Mouse (Mus musculus) NIH3T3 (cell line): Measurements from ENCODE around the gene Zfp811.
"Not testable (repeated sequence)": the region's sequence is repeated elsewhere in the genome, so short reads cannot be mapped to it uniquely, and the experiment has no call there.

Experiments used
- DNase-seq: peaks from one replicate; pipeline ENCODE4 v3.0.0-alpha.2; 2012; ENCODE audit warnings: low read depth

Gene Zfp811

DNA sequence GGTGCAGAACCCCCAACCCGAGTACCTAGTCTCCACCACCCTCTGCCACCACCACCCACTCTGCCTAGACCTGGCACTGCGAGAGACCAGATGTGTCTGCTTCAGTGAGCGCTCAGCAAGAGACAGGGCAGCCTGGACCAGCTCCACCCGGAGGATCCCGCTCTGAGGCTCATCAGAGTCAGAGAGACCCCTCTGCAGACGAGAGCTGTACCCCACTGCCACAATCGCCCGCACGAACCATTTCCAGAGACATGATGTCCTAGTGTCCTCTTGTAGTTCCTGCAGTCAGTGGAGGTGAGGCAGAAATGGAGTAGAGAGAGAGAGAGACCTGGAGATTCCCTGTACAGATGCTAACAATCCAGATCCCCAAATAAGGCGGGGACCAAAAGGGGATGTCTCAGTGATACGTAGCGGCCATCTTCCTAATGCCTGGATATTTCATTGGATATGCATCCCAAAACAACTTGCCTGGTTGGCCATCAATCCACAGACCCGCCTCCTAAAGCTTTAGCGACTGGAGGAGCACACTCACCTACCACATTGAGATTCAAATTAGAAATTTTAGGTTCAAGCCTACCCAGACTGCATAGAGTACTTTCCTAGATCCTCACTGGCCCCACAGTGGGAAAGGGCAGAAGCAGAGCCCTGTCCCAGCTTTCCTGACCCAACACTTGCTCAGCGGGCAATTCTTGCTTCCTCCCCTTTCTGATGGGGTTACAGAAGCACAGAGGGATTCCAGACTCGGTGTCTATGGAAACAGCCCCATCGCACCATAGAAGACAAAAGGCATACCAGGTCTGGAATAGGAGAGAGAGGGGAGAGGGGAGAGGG lies at the start of gene Zfp811:
Zfp811 (minus strand) TSS at position 388 of the 831 bp plus-strand sequence.
- DNase-seq, result peak; percentile 58

DNA sequence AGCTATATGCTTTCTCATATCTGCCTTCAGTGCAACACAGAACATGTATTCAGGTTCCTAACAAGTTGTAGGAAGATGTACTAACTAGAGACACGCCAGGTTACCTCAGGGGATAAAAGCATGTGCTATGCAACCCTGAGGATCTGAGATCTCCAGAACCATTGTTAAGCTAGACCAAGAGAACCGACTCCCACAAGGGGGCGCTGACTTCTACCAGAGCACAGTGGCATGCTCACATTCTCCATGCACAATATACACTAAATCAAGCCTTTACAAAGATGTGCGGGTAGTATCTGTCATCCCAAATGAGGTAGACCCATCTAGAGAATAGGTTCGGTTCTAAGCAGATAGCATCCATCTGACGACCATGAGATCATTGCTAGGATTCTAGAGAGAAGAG lies 47.0 kb upstream of the Zfp811 start:
- DNase-seq, result not testable (repeated sequence)

DNA sequence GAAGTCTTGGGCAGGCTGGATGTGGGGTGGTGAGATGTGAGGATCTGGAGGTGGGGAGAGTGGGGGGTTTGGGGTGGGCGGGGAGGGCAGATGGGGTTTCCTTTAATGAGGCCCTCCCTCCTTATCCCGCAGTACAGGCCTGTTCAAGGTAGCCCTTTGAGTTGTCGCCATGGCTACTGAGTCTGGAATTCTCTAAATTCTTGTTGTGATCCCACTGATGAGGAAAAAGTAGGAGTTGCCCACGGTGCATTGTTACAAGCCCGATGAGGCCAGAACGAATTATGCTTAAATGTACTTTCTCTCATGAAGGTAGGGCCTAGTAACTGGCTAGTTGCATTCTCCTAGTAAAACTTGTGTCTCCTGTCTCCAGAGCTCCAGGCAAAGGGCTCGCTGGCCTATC lies 41.9 kb upstream of the Zfp811 start:
- DNase-seq, result no peak

DNA sequence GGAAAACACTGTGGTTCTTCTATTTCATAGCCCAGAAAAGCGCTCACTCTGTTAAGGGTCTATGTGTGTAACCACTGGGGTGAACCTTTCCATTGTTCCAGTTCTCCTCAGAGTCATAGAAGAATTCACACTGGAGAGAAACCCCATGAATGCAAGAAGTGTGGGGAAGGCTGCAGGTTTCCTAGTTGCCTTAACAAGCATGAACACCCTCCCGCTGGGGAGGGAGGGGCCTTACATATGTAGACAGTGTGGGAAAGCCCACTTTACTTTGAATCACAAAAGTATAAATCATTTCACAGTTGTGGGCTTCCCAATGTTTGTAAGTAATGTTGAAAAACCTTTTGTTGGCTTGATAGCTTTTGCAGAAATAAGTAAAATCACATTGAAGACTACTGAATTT lies 31.7 kb upstream of the Zfp811 start:
- no peak for DNase-seq

DNA sequence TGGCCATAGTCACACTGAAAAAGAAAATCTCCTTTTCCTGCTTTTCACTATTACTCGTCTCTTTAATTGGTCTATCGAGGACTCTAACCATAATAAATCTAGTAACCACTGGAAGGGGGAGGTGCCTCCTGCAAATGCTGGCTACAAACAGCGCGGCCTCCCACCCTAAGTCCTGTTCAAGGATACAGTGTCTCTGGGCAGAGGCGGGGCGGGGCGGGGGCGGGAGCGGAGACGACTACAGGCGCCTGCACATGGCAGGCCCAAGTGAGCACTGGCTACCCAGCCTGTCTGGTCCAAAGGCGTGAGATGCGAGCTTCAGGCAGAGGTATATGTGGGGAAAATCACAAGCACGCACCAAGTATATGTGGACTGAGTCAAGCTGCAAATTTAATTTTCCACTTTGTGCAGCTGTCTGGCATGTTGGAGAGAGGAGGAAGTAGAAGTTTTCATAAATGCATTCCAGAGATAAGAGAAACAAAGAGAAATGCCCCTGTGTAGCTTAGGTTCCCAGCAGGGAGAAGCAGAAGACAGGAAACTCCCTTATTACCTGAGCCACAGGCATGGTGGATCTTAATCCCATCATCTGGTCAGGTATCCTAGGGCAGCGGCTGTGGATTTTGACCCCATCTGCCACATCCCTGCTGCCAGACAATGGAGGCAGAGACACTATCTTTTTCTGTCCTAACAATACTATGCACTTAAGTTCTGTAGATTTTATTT lies 29.5 kb upstream of the Zfp811 start:
- DNase-seq, result no peak

DNA sequence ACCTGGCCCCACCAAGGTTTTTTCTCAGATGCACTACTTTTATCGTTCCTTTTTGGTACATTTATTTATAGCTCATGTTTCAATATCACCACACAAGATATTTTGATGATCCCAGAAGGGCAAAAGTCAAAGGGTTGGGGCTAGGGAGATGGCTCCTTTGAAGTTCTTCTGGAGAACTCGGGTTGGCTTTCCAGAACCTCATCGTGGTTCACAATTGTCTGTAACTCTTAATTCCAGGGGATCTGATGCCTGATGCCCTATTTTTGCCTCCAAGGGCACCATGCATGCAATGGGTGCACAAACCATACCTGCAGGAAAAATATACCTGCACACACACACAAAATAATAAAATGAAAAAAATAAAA lies 20.7 kb upstream of the Zfp811 start:
- DNase-seq, result no peak

DNA sequence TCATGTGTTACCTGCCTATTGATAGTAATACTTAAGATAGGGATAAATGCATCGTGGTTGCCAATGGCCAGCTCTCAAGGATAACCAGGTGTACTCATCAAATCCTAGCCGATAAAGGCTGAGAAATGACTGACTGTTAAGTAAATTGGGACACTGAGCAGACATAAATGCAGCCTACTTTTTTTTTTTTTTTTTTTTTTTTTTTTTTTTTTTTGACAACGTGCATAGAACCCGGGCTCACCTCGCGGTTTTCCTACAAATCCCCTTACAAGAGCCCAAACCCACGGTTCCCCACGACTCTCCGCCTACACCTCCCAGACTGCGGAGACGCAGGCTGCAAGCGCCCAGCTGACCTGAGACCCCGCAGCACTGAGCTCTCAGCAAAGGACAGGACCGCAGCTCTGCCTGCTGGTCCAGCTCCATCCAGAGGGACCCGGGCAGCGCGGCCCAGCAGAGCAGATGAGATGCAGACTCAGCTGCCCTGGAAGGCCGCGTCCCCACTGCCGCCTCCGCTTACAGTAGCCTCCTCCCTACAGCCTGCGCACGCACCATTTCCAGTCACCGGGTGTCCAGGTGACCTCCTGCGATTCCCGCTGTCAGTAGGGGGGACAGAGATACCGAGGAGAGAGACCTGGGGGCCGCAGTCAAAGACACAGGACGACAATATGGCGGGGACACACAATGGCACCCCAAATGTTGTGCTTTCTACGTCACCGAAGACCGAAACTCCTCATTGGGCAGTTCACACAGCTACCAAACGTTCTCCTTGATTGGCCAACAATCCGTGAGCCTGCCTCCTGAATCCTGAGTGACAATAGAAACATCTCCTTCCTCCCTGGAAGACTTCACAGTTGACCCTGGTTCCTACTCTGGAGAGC lies 20.0 kb upstream of the Zfp811 start, which contains the start of gene Zfp799:
Zfp799 (minus strand) TSS at position 722 of the 878 bp plus-strand sequence.
- peak; percentile 92 for DNase-seq

DNA sequence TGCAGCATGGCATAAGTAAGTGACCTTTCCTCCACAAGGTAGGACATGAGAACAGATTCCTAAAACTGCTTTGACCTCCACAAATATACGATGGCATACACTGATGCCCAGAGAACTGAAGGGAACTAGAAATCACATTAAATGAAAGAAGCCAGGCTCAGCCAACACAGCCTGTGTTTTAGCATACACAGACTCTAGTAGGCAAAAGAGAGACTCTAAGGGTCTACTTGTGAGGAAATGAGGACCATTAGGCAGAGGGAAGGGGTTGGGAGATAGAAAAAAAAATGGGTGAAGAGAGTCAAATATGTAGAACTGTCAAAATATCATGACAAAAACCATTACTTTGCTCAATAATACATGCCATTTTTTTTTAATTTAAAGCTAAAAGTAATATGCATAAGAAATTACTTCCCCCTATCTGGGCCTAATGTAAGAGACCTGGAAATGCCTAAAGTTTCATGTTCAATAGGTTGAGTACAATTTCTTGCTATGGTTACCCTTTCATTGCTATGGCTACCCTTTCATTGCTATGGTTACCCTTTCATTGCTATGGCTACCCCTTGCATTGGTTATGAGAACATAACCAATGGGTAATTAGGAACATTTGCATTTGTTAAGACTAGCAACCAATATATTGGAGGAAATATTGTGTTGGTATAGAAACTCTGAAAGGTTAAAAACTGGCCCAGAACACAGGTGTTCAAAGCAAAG lies 6.5 kb upstream of the Zfp811 start:
- no peak for DNase-seq

DNA sequence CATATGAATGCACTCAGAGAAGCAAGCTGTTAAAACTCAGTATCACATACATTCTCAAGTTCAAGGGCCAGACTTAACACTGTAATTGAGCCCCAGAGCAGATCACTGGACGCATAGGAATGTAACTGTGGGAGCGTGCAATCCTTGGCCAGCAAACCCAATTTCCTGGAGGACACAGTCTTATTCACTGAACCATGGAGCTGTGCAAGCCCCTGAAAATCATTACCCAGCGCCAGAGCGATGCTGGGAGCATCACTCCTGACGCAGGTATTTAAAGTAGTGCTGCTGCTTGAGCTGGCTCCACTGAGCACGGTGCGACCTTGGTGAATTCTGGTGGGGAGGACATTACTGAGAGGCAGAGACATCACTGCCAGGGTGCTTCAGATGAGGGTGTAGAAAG lies 4.4 kb upstream of the Zfp811 start:
- DNase-seq, result no peak

DNA sequence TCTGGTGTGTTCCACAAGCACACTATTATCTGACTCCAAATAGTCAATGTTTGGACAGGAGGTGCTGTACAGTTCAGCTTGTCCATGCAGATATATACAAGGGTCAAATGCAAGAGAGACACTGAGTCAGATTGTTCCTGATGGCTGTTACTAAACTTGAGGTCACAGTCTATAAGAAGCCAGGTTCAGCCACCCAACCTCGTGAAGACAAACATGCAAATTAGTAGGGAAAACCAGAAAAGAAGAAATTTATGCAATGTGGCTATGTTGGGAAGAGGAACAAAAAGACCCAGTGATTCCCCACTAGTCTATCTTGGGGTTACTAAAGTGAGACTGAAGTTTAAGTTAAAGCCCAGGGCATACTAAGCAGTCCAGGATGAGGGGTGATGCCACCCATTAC lies 917 bp upstream of the Zfp811 start:
- no peak for DNase-seq

DNA sequence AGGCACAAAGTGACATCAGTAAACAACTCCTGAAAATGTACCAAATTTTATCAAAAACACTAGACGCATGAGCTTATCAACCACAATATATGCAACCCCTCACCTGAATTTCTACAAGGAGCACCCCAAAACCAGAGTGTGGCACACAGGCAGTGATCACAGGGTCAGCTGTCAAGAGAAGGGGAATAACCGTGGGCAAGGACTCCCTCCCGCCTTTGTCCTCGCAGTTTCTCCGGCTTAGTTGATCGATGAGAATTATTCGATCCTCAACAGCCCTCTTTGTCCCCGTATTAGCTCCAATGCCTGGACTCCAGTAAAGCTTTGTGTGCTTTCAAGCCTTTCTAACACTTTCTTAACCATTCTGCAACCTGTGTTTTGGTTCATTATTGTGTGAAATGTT lies 810 bp downstream of the Zfp811 start:
- no peak for DNase-seq

DNA sequence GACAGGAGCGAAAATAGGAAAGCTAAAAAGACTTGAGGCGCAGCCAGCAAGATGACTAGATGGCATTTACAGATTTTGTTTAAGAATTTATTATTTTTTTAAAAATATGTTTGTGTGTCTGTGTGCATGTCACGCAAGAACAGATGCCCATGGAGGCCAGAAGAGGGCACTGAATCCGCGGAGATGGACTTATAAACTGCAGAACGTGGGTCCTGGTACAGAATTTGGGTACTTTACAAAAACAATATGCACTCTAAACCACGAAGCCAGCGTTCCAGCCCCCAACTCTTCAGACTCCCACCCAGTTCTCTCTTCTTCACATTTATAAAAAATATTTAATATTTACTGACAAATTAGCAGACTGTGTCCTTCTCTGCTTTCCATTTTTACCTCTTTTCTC lies 20.5 kb downstream of the Zfp811 start:
- no peak for DNase-seq

DNA sequence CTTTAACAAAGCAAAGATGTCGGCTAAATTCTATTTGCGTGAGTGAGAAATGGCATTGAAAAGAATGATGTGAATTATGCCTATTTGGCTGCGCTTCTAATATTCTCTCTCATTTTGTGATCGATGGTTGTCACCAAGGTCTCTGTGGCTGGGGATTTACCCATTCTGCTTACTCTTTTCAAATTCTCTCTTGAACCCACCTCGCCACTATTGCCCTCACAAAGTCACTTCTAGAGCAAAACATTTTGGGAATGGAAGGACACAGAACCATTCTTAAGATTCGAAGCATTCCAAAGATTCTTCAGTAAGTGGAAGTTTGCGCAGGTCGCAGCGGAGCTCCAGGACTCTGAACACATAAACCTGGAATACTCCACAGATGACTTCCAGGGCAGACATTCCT lies 21.2 kb downstream of the Zfp811 start:
- DNase-seq, result no peak

DNA sequence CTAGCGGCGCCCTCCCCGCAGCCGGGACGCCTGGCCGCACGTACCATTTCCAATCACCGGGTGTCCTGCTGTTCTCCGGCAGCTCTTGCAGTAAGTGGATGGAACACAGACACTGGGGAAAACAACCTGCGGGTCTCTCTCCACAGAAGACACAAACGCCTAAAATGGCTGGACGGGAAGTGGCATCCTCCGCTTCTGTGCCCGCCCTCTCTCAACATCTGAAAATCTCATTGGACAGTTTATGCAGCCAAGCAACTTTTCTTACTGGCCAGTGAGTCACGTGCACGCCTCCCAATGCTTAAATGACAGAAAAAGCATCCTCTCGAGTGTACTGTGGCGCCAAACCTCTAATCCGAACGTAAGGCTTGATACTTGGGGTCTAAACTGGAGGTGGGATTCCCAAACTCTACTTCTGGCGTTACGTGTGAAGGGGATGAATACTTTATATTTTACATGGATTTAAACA lies 21.6 kb downstream of the Zfp811 start, which contains the start of gene Zfp871:
Zfp871 (minus strand) TSS at position 194 of the 466 bp plus-strand sequence.
- peak; percentile 92 for DNase-seq

DNA sequence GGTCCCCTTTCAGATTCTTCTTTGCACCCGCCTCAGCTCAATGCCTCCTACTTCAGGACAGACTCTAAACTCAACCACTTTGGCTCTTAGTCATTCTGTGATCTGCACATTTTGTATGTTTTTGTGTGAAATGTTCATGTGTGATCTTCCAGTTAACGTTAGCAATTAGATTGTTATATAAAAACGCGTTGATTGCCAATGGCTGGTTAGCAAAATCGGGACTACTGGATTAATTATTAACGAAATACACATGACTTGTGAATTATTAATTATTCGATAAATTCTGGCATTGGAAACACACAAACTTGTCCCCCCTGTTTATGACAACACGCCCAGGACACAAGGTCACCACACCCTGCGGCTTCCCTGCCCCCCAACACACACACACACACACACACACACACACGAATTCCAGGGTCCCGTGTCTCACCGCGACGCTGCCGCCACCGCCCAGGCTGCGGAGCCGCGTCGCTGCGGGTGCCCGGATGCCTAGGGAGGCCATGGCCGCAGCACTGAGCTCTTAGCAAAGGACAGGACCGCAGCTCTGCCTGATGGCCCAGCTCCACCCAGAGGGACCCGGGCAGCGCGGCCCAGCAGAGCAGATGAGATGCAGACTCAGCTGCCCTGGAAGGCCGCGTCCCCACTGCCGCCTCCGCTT lies 22.2 kb downstream of the Zfp811 start:
- no peak for DNase-seq

DNA sequence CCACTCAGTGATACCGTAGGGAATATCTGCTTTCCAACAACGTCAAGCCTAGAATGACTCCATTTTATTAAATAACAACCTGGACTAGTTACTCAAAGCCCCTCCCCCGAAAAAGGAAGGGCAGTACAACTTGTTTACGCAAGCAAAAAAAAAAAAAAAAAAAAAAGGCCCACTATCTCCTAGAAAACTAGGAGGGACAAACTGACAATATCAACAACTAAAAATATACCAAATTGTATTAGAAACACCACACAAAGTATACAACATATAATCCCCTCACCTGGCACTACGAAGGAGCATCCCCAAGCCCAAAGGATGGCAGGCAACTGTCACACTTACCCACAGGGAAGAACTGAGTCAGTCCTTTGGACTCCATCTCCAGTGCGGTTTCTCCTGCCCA lies 22.8 kb downstream of the Zfp811 start:
- no peak for DNase-seq

DNA sequence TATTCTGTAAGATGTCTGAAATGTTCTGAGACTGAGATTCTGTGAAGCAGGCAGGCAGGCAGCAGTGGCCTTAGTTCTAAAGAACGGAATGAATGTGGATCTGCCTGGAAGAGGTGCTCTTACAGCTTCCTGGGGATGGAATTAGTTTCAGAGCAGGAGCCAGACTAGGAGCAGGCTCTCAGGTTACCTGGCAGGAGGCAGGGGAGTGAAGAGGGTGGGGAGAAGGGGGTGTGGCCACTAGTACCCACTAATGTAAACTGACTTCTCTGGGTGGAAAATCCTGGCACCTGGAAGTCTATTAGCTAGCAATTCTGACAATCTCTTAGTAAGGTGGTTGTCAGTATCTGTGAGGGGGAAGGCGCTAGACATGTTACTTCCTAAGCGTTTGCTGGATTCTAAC lies 24.1 kb downstream of the Zfp811 start:
- DNase-seq, result no peak

DNA sequence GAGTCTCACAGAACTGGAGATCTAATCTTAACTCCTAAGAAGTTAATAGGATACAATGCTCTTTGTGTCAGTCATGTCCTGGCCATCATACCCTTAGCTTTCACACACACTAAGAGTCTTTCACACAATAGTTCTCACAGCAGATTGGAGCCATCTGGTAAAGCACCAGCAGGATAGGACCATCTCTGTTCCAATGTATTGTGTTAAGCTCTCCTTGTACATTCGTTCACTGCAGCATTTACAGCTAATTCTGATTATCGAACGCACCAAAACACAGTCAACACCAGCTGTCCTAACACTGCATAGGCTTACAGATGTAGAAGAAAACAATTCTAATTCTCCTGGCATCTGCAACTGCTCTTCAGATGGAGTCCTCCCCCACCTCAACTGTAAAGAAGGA lies 32.2 kb downstream of the Zfp811 start:
- DNase-seq, result no peak

DNA sequence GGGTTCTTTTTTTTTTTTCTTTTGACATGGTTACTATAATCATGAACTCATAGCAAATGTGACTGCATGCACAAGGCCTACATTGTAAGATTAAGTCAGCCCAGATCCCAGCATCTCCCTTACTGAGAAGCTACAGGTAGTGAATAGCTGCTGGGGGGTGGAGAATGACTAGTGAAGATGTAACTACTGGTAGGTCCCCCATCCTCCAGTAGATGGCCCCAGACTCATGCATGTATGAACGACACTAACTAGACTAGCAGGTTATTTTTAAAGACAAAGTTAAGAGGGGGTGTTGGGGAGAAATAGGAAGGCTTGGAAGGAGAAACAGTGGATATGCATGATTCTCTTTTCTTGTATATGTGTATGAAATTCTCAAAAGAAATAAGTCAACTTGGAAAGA lies 38.5 kb downstream of the Zfp811 start:
- peak; percentile 9 for DNase-seq

DNA sequence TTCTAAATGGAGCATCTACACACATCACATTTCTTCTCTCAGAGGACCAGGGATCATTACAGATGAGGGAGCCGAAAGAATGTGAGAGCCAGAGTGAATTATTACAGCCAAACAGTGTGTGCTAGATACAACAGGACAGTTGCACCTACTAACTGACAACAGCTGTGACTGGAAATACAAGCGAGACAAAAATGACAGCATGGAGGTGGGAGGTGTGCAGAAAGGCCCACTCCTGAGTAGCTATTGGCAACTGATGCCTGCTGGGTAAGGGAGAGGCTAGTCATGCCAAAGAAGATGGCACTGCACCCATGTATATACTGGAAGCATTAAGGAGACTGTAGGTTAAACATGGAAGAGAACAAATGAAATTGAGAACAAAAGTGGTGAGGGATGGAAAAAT lies 43.3 kb downstream of the Zfp811 start:
- DNase-seq, result no peak

DNA sequence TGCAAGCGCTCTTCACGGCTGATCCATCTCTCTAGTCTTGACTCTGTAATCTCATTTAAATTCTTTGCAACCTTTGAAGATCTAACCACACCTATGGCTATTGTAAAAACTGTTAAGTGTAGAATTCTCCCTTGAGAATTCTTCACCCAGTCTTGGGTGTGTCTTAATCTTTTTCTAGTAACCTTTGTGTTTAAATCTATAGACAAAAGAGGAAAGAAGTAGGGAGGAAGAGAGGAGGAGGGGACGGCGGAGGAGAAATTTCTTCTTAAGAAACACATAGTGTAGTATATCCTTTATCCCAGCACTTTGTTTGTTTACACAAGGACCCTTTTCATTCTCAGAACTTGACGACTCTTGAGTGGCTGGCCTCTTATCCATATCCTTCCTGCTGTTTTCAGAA lies 52.4 kb downstream of the Zfp811 start:
- DNase-seq, result no peak
